Mouse (Mus musculus) urinary bladder, postnatal 4 days (tissue): ENCODE results near the gene Smarcb1.

Source experiments
- DNase-seq, 2 experiments: peaks; one replicate each; pipeline ENCODE4 v3.0.0; 2021 to 2022; ENCODE audit warnings: low spot score in 2 of 2

Gene Smarcb1

DNA sequence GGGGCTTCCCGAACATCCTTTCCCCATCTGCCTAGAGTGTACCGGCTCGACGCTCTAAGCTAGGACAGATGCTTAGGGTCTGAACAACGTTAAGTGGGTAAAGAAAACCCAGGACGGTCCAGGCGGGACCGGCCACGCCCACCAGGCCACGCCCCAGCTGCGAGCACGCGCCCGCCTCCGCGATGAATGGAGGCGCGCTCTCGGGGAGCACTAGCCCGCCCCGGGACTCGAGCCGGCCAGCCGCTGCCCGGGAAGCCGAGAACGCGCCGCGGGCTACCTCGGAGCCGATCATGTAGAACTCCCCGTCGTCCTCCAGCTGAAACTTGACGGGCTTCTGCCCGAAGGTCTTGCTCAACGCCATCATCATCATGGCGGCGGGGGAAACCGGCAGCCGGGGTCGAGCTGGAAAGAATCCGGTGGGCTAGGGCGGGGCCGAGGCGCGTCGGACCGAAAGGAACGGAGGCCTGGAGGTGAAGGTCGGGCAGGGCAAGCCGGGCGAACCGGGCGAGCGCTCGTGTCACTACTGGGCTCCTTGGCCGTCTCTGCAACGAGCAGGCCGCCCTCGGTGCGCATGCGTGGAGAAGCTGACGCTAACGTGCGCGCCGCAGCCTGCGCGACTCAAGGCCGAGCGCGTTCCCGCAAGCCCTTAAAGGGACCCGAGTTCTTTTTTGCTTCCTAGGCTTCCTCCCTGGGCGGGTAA, at the start of gene Smarcb1:
TSS of gene Smarcb1 (minus strand) at position 592 of the 700 bp plus-strand sequence.
- peak; percentile 91 to 95 for DNase-seq

DNA sequence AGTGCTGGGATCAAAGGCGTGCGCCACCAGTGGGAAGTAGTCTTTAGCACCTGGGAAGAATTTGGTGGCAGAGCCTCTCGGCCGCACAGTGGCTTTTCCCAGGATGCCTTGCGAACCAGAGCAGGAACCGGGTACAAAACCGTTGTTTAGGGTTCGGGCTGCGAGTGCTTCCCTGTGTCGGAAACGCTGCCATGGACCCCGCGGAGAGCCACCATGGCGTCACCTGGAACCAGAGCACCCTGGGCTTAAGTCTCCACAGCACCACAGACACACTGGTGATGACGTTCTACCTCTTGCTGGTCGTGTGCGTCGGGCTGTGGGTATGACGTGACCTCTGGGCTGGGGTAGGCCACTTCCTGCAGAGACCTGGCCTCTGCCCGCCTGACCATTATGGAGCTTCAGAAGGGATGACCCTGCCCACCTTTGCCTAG, 33.0 kb upstream of the Smarcb1 start, which contains the start of gene Gm5134:
TSS of gene Gm5134 (plus strand) at position 134 of the 431 bp plus-strand sequence.
- DNase-seq, result no peak

DNA sequence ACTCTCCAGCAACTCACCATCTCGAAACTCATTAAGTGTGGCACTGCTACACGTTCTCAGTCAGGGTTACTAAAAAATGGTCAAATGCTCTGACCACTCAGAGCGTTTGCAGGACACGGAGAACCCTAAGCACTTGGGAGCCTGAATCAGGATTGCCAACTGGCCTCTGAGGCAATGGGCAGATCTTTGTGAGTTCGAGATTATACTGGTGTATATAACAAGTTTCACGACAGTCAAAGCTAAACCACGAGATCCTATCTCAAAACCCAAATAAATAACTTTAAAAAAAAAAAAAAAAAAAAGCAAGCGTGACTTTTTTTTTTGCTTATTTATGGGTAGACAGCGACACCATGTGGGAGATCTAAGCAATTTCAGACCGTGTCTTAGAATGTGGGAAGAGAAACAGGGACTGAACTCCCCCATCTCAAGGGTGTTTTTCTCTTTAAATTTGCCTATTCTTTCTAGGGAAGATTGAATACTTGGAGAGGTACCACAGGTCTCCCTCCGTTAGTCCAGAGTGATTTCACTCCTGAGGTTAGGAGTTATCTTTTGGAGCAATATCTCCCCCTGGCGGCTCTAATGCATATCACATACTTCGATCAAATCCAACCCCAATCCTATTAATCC, 30.1 kb upstream of the Smarcb1 start:
- no peak for DNase-seq

DNA sequence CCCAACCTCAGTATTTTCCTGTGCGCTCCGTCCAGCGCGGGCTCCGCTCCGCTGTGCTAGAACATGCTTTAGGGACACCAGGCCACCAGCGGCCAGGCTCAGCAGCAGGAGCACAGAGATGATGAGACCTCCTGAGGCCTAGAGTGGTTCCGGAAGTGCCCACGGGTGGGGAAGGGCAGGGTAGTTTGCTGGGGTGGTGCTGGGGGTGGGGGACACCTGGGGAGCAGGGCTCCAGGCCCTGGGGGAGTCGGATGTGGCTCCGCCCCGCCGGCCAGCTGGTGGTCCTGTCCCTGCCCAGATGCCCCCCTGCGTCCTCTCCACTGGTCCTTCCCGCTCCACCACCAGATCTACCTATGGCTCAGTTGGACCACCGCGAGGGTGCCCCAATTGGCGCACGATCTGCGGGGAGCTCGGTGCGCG, 29.4 kb upstream of the Smarcb1 start:
- no peak for DNase-seq

DNA sequence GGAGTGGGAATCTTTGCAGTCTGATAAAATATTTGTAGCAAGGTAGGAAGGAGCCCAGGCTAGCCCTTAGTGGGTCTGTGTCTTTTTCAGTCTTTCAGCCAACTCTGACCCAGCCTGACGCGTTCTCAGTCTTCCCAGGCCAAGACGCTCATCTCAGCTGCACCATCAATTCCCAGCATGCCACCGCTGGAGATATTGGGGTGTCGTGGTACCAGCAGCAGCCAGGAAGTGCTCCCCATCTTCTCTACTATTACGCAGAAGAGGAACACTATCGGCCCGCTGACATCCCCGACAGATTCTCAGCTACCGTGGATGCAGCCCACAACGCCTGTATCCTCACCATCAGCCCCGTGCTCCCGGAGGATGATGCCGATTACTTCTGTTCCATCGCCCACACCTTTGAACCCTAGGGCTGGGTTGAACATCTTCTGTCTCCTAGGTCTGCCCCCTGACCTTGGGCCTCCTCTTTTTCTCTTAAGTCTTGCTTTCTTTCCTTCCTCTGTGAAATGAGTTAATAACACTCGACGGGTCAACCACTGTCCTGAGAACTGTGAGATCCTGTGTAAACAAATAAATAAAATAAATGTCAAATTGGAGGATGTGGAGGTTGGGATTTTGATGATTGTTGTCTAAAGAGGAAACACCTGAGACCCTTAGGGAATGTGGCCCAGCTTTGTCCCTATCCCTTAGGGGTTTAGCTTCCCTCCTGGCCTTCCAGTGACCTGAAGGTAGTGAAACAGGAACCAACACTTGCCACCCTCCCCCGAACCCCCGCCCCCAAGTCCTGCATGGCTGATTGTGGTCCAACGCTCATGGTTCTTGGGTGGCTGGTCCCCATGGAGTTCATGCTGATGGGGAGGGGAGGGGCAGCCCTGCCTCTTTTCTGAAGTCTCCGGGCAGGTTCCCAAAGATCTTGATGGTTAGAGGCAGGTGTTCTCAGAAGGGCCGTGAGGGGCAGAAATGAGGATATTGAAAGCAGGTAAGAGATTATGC, 27.9 kb upstream of the Smarcb1 start:
- no peak for DNase-seq

DNA sequence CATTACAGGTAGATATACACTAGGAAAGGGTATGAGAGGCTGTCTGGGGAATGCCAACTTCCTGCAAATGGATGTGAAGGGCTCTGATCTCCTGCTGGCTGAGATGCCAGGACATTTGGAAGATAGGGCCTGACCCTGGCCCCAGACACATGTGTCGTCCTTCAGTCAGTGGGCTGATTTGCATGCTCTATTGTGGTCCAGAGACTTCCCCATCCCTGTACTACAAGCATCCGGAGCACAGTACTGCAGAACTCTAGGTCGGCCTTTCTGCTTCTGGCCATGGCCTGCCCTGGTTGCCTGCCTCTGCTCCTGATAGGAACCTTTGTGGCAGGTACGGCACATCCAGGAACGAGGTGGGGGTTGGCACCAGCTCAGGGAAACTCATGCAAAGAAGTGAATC, 26.7 kb upstream of the Smarcb1 start:
- DNase-seq, result no peak

DNA sequence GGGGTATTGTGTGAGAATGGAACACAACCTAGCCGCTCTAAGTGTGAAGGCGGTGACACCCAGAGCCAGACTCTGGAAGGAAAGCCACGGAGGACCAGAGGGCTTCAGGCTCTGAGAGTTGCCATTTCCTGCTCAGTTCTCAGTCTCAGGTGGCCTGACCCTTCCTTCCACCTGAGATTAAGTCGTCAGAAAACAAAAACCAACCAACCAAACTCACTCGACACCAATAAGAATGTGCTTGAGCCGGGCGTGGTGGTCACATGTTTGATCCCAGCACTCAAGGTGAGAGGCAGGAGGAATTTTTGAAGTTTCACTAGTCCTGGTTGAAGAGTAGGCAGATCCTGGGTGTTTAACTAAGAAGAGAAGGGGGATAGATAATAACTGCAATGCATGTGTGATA, 24.5 kb upstream of the Smarcb1 start:
- DNase-seq, result no peak

DNA sequence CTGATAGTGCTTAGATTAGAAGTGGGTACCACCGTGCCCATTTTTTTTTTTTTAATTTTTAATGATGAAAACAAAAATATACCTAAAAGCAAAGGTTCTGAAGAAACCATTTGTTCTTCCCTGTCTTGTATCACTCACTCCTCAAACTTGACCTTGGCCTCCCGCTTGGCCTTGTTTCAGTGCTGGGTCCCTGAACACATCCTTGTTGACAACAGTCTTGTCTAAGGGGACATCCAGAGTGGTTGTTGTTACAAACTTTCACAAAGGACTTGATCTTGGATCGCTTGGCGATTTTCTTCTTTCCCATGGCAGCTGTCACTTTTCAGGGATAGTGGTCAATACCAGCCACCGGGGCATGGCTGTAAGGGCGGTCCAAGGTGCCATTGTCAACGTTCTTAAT, 23.8 kb upstream of the Smarcb1 start:
- no peak for DNase-seq

DNA sequence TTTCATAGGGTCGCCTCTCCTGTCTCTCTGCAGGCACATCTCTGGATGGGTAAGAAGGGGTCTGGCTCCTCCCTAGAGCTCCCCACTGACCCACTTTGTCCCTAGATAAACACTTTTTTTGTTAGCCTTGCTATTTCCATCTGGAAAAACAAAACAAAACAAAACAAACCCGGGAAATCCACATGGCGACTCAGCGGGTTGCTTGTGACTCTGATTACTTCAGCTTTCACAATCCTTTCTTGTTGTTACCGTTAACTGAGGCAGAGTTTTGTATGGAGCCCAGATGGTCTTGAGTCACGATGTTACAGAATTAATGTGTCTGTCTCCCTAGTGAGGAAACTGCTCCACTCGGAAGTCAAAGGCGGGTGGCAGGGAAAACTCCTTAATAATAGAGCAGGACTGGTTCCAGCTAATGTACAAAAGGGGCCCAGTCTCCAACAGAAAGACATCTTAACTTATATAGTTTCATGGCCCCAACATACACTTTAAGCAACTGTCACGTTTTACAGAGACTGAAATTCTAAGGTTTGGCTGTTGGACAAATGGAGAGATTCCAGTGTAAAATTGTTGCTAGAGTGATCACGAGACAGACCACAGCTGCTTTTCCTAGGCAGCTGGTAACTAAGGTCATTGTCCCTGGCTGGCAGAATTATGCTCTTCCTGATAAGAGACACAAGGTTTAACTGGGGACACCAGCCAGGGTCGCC, 22.8 kb upstream of the Smarcb1 start:
- DNase-seq, result no peak

DNA sequence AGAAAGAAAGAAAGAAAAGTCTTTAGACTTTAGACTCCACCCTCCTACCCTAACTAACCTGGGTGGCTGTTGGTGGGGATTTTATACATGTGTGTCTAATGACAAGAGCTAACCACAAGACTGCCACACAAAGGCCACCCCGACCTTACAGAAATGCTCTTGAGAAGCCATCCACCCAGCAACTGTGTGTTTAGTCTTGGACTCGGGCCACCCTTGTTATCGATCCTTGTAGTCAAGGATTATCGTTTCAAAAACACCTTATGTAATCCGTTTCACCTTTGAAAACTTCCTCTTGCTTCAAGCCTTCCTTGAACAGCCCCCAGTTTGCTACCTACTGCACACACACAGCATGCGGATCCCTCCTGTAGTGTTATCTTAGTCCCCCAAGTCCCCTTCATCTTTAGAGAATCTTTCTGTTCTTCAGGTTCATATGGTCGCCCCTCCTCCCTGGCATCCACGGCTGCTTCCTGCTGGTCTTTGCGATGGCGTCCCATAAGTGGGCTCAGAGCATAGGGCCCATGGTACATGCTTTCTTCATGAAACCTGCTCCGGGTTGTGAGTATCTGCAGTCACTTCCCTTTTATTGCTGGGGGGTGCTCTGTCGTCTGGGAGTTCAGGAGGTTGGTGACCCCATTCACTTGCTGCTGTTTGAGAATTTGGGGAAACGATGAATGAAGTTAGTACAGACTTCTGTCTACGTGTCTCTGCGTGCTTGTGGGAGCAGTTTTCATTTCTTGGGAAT, 21.5 kb upstream of the Smarcb1 start, which contains the start of gene Vpreb3:
TSS of gene Vpreb3 (plus strand) at position 322 of the 742 bp plus-strand sequence.
- no peak for DNase-seq

DNA sequence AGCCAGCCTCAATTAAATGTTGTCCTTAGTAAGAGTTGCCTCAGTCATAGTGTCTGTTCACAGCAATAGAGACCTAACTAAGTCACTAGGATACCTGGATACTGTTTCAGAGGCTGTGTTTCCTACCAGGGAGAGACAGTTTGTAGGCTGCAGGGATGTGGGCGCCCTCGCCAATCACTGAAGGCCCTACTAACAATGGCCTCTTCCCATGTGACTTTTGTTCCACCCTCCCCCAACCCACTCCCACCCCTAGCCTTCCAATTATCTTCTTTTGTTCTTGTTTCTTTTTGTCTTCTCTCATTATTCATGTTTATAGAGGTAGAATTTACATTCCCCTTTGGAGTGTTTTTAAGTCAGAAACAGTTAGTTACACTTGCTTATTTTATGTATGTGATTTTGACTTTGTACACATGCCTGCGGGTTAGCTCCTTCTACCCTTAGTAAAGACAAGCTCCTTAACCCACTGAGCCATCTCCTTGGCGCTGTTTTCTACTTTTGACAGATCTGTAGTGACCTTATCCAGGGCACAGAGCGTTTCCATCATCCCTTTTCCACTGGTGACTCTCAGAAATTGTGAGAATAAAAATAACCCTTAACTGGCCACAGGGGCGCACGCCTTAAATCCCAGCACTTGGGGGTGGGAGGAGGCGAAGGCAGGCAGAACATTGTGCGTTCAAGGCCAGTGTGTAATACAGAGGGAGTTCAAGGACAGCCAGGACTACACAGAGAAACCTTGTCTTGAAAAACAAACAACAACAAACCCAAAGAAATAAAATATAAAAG, 19.8 kb upstream of the Smarcb1 start:
- no peak for DNase-seq

DNA sequence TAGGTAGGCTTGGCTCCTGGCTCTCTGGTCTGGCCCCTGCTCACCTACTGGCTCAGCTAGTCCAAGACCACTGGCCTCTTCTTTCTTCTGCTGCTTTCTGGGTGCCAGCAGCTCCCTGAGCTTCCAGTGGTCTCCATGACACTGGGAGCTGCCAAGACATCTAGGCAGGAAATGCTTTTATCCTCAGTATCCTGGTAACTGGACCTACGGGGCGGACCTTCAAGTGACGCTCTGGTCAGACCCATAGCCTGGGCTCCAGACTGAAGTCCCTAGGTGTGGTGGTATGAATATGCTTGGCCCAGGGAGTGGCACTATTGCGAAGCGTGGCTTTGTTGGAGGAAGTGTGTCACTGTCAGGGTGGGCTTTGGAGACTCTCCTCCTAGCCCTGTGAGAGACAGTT, 19.1 kb upstream of the Smarcb1 start, which contains the start of gene Gm867:
TSS of gene Gm867 (minus strand) at position 153 of the 400 bp plus-strand sequence.
- no peak for DNase-seq

DNA sequence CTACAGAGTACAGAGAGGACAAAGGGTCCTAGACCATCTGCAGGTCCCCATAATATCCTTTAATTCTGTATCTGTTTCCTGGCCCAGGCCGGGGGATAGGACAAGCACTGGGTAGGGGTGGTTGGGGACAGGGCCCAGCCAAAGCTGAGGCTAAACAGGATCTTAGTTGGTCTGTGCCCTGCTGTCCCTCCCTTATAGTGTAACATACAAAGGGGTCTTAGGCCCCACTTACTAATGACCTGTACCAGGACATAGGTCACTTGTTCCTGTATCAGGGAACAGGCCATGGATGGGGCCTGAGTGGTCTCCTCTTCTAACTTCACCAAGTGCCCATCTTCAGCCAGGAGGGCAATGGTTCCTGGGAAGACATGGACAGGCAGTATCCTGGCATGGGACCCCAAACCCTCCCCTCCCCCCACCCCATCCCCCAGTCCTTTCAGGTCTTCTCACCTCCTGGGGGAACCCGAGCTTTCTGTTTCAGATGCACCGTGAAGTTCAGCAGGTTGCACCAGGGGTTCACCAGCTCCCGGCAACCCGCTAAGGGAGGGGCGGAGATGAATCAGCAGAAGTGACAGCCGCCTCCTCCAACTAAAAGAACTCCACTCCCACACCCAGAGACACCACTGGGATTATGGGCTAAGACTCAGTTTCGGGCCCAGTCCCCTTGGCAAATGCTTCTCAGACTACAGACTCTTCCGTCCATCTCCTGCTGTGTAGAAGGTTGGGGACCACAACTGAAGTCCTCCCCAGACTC, 18.2 kb upstream of the Smarcb1 start:
- no peak for DNase-seq

DNA sequence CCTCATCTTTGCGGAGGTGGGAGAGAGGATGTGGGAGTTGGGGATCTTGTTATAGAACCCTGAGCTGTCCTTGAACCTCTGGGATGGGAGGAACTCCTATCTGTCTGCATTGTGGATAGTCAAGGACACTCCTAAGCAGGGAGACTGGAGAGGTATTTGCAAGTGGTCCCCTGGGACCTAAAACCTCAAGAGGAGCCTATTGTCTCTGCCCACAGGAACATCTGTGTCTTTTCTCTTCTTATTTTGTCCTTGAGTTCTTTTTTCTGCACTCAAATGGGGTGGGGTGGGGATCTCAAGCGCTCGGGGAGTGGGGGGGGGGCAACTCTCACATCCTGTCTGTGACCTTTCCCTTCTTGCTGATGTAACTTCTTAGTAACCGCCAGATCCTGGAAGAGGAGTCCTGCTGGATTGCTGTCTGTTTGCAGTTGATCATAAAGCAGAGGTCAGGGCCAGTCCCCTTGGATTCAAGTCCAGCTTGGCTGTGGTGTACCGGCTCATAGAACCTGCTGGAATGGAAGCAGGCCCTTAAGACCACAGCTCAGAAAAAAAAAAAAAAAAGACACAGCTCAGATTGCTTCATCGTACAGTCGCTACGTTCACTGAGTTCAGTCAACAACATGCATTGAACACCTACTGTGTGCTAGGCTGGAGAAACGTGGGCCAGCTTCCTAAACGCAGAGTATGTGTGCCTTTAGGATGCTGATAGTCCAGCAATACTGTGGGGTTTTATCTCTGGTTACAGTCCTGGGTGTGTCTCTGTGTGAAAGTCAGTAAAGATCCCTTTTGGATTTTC, 16.6 kb upstream of the Smarcb1 start:
- DNase-seq, result peak in 1 of 2 experiments; percentile 42

DNA sequence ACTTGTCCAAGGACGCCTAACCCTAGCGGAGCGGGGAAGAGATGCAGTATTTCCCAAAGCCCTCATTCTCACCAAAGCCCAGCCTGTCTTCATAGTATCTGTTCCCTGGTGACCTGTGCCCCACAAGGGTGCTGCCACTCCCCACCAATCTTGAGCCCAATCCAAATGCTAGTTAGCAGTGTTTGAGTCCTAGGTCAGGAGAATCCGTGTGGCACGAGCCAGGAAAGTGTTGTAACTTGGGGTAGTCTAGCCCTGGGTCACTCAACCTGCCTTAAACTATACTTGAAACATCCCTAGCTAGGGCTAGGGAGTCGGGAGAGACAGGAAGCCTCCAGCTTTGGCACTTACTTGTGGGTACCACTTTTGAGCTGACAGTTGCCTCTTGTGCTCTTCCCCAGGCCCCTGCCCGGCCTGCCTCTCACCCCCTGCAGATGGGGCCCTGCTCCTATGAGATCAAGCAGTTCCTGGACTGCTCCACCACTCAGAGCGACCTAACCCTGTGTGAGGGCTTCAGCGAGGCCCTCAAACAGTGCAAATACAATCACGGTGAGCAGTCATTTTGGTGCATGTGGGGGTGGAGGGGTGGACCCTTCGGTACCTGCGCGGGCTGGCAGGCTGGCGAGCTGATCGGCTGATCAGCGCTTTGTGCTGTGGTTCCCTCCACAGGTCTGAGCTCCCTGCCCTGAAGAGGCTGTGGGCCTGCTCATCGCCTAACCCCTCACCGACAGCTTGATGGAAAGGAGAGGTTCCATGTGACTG, 15.7 kb upstream of the Smarcb1 start:
- DNase-seq, result no peak

DNA sequence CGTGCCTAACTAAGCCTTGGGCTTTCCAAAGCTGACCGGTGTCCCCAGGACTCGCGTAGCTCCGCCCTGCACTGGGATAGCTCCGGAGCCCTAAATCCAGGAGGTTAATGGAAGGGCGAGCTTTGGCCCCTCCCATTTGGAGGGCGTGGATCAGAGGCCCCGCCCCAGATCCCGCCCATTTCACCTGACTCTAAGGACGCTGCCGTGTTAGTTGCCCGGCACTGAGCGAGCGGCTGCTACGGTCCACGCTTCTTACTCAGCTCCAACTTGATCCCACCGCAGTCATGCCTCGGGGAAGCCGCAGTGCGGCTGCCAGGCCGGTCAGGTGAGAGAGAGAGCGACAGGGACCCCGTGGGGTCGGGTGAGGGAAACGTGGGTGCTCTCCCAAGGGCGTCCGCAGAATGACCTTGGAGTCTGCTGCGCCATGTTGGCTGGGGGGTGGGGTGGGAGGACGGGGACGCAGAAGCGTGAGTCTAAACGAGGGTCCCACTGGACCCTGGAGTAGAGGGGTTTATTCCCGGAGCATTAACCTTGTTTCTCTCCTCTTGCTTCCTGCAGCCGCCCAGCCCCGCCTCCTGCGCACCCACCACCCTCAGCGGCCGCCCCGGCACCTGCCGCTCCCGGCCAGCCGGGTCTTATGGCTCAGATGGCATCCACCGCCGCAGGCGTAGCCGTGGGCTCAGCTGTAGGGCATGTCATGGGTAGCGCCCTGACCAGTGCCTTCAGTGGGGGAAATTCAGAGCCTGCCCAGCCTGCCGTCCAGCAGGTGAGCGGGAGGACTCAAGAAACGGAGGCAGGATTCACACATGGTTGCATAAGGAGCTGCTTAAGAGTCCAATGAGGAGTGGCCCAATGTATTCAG, 14.5 kb upstream of the Smarcb1 start, which contains the start of gene Mmp11:
TSS of gene Mmp11 (minus strand) at position 817 of the 862 bp plus-strand sequence.
- DNase-seq, result peak in 1 of 2 experiments; percentile 56
